Mouse (Mus musculus) forebrain, embryonic 16.5 days (tissue): ENCODE results near the gene Tmcc2. TPM values are rescaled to one million over a fixed set of nuclear protein-coding genes. Genes with fewer than 3 reads are reported as not detected.
"Not testable (repeated sequence)": the region's sequence is repeated elsewhere in the genome, so short reads cannot be mapped to it uniquely, and the experiment has no call there.

Experiments used
- ATAC-seq: fragments of 200-750 bp; cut with Nextera tagmentation; 2 replicates; pipeline ENCODE4 v1.8.0; 2017; ENCODE audit warnings: mild to moderate bottlenecking, moderate library complexity
- H3K27ac ChIP-seq: fragments of 300-500 bp; sonication (generic); 2 replicates; pipeline ENCODE4 v1.5.1; 2014; ENCODE audit warnings: low read length, control low read depth
- H3K27me3 ChIP-seq: fragments of 300-500 bp; sonication (generic); replicated peaks from 2 replicates; pipeline ENCODE4 v1.6.1; 2014; ENCODE audit warnings: low read length; ENCODE audit not compliant: control insufficient read depth, insufficient read depth
- H3K36me3 ChIP-seq: fragments of 300-500 bp; sonication (generic); 2 replicates; pipeline ENCODE4 v1.6.1; 2014; ENCODE audit not compliant: control insufficient read depth, insufficient read depth
- H3K4me1 ChIP-seq: fragments of 300-500 bp; sonication (generic); replicated peaks from 2 replicates; pipeline ENCODE4 v1.6.1; 2014; ENCODE audit warnings: low read length; ENCODE audit not compliant: control insufficient read depth, insufficient read depth
- H3K4me2 ChIP-seq: fragments of 300-500 bp; sonication (generic); 2 replicates; pipeline ENCODE4 v1.6.1; 2014; ENCODE audit warnings: mild to moderate bottlenecking, low read length, control low read depth
- H3K4me3 ChIP-seq: fragments of 300-500 bp; sonication (generic); replicated peaks from 2 replicates; pipeline ENCODE4 v1.5.1; 2014; ENCODE audit warnings: mild to moderate bottlenecking, low read length, control low read depth
- H3K9ac ChIP-seq: fragments of 300-500 bp; sonication (generic); replicated peaks from 2 replicates; pipeline ENCODE4 v1.6.1; 2014; ENCODE audit warnings: low read depth, low read length, control low read depth
- H3K9me3 ChIP-seq: fragments of 300-500 bp; sonication (generic); 2 replicates; pipeline ENCODE4 v1.6.1; 2016; ENCODE audit warnings: low read length; ENCODE audit not compliant: control insufficient read depth
- WGBS: fragments of 180-500 bp; shearing (Covaris S2); extraction: QIAGEN DNeasy Blood & Tissue Kit; methylation state at CpG from one replicate; pipeline ENCODE4 v1.1.7; 2014; 5-methylcytosine and 5-hydroxymethylcytosine counted together
- polyA plus RNA-seq: library from polyadenylated mRNA; unstranded; fragments of >200 nt; fragmentation: Nextera tagmentation; extraction: Ambion mirVana; gene quantifications from 2 replicates; pipeline ENCODE4 v1.2.1, GENCODE M21; 2015

Gene Tmcc2
- polyA plus RNA-seq, 1 experiment from 2014 or later, result 34.9 TPM

DNA sequence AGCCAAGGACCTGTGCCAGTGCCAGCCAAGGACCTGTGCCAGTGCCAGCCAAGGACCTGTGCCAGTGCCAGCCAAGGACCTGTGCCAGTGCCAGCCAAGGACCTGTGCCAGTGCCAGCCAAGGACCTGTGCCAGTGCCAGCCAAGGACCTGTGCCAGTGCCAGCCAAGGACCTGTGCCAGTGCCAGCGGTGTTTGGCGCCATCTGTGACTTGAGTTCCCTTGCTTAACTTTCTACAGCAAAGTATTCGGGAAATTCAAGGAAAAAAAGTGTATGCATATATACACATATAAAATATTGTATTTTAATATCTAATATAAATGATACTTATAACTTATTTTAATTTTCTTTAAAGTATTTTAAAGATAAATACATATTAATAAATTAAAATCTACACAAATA is 41.5 kb downstream of the Tmcc2 start:
- not testable (repeated sequence) for H3K27me3 ChIP-seq, H3K4me1 ChIP-seq, H3K36me3 ChIP-seq, ATAC-seq, H3K9ac ChIP-seq, H3K9me3 ChIP-seq, H3K4me3 ChIP-seq, H3K27ac ChIP-seq, H3K4me2 ChIP-seq
- WGBS, result 78% methylated on average over 3 of the region's 3 CpGs

DNA sequence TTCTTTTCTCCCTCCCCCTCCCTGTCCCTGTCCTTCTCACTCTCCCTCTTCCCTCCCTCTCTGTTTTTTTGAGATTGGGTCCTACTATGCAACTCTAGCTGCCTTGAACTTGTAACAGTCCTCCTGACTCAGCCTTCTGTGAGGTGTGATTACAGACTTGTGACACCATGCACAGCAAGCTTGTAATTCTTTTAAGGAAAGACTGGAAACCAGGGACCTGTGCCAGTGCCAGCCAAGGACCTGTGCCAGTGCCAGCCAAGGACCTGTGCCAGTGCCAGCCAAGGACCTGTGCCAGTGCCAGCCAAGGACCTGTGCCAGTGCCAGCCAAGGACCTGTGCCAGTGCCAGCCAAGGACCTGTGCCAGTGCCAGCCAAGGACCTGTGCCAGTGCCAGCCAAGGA is 42.0 kb downstream of the Tmcc2 start:
- not testable (repeated sequence) for ATAC-seq, H3K4me1 ChIP-seq, H3K4me3 ChIP-seq, H3K36me3 ChIP-seq, H3K27me3 ChIP-seq, H3K9me3 ChIP-seq, H3K27ac ChIP-seq, H3K9ac ChIP-seq, H3K4me2 ChIP-seq

DNA sequence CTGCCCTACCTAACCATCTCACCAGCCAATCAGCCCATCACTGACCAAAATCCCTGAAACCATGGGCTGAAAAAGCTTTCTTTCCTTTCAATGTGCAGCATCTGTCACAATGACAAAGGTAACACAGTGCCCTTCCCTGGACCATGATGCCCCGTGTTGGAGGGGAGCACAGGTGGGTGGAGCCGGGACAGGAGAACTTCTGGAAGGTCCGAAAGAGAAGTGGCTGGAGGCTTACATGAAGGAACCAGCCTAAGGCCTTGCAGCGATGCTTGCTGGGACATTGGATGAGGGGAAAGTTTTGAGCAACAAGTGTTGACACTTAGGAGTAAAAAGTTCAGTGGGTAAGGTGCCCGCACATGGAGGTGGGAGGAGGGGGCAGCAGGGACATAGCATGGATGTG is 42.7 kb downstream of the Tmcc2 start:
- no peaks in the 10 kb centered on the region for H3K9me3 ChIP-seq
- H3K4me1 ChIP-seq, result no peaks in the 10 kb centered on the region
- H3K4me2 ChIP-seq, result no peak overlapping the region
- WGBS, result 87% methylated on average over 5 of the region's 5 CpGs
- no peaks in the 10 kb centered on the region for H3K27me3 ChIP-seq
- H3K9ac ChIP-seq, result no peak overlapping the region
- H3K4me3 ChIP-seq, result no peak overlapping the region
- no peak for ATAC-seq
- H3K27ac ChIP-seq, result no peak overlapping the region
- H3K36me3 ChIP-seq, result no peaks in the 10 kb centered on the region

DNA sequence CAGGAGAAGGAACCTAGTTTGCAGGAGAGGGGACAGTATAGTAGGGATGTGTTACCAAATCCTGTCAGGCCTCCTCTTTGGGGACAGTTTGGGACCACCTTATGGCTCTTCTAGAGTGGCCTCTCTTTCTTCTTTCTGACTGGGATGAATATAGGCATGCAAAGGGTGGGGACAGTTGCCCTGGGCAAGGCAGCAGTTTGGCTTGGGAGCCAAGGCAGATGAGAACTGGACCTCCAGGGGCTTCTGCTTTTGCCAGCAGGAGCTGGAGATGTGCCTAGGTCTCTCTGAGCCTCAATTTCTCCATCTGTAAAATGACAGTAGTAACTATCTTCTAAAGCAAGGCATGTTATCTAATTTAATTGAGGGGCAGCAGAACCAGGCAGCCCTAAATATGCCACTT is 44.1 kb downstream of the Tmcc2 start:
- H3K27me3 ChIP-seq, result no peaks in the 10 kb centered on the region
- H3K4me3 ChIP-seq, result no peak overlapping the region
- no peak for ATAC-seq
- no peak overlapping the region for H3K27ac ChIP-seq
- H3K9me3 ChIP-seq, result no peaks in the 10 kb centered on the region
- no peak overlapping the region for H3K4me2 ChIP-seq
- H3K4me1 ChIP-seq, result no peaks in the 10 kb centered on the region
- H3K36me3 ChIP-seq, result no peaks in the 10 kb centered on the region
- no peak overlapping the region for H3K9ac ChIP-seq

DNA sequence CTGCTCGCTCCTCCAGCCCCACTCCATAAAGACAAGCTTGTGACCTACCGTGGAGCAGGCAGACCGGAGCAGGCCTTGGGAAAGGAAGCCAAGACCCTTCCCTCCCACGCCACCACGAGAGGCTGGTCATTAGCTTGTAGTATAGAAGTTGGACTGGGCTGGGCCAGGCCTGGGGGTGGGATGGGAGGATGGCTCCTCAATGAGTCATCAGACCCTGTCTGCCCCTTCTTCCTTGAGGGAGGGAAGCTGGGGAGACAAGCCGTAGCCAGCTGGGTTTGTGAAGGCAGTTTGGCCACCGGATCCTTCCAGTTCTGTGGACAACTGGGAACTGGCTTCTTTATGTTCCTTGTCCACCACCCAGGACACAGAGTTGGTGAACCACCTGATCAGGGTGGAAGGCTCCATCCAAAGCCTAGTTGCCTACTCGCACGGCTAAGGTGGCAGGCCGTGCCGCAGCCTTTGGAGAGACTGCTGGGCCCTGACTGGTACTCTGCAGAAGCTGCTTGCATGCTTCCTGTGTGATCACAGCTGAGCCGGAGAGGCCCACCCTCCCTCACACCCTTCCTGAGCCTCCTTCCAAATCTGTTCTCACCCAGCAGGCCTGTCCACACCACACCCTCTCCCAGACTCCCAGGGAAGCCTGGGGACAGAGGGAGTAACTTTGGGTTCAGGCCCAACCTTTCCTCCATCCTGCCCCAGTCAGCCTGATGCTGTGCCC is 44.8 kb downstream of the Tmcc2 start:
- WGBS, result 88% methylated on average over 12 of the region's 12 CpGs
- Histone ChIP-seq H3K9ac (no peak overlapping the region), H3K4me3 (no peak overlapping the region), H3K4me1 (no peaks in the 10 kb centered on the region), H3K36me3 (no peaks in the 10 kb centered on the region), H3K4me2 (no peak overlapping the region), H3K27ac (no peak overlapping the region), H3K27me3 (no peaks in the 10 kb centered on the region), H3K9me3 (no peaks in the 10 kb centered on the region)
- no peak for ATAC-seq

DNA sequence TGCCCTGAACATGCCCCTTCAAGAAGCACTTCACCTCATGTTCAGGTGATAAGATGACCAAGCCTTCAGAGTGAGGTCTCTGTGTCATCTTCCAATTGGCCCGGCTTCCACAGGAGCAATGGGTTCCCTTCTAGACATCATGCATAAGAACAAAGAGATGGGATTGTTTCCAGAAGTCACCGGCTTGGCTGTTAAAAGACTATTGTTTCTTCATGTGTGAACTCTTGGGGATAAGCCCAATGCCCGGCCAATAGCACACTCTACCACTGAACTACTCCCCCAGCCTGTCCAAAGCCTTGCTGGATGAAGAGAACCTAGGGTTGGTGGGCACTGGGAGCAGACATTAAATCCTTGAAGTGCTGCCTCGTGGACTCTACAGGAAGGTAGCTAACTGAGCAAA is 45.6 kb downstream of the Tmcc2 start:
- no peak overlapping the region for H3K27ac ChIP-seq
- H3K36me3 ChIP-seq, result no peaks in the 10 kb centered on the region
- no peak overlapping the region for H3K9ac ChIP-seq
- no peak overlapping the region for H3K4me2 ChIP-seq
- no peak for ATAC-seq
- no peaks in the 10 kb centered on the region for H3K9me3 ChIP-seq
- H3K4me1 ChIP-seq, result no peaks in the 10 kb centered on the region
- 73% methylated on average over 4 of the region's 4 CpGs for WGBS
- H3K4me3 ChIP-seq, result no peak overlapping the region
- H3K27me3 ChIP-seq, result no peaks in the 10 kb centered on the region

DNA sequence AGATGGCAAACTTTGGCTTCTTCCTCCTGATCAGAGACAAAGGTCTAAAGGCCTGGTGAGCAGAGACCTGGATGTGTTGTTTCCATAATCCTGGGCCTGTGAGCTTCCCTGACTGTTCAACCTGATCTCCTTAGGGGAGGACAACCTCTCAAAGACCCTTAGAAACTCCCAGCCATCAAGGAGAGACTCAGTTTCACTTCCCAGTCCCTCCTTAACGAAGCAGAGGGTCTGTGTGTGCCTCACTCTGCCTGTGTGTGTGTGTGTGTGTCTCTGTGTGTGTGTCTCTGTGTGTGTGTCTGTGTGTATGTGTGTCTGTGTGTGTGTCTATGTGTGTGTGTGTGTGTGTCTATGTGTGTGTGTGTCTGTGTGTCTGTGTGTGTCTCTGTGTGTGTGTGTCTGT is 47.4 kb downstream of the Tmcc2 start:
- Histone ChIP-seq H3K9me3 (no peaks in the 10 kb centered on the region), H3K36me3 (no peaks in the 10 kb centered on the region), H3K27me3 (no peaks in the 10 kb centered on the region), H3K4me1 (no peaks in the 10 kb centered on the region), H3K9ac (no peak overlapping the region), H3K27ac (no peak overlapping the region), H3K4me2 (no peak overlapping the region), H3K4me3 (no peak overlapping the region)
- WGBS, result 68% methylated on average over 1 of the region's 1 CpGs
- ATAC-seq, result no peak

DNA sequence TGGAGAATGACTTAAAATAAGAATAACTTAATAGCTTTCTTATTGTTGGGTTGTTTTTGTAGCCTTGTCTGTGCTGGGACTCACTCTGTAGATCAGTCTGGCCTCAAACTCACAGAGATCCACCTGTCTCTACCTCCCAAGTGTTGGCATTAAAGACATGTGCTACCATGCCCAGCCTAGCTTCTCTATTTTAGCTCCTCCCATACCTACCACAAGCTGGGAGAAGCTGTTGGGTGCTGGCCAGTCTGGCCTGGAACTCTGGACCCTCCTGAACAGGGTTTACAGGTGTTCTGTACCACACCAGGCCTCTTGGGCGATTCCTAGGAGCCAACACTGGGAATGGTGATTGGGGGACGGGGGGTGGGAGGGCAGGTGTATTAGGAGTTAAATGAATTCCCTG is 47.9 kb downstream of the Tmcc2 start:
- H3K4me1 ChIP-seq, result no peaks in the 10 kb centered on the region
- no peak overlapping the region for H3K4me2 ChIP-seq
- no peak overlapping the region for H3K9ac ChIP-seq
- H3K27ac ChIP-seq, result no peak overlapping the region
- no peaks in the 10 kb centered on the region for H3K9me3 ChIP-seq
- H3K4me3 ChIP-seq, result no peak overlapping the region
- no peak for ATAC-seq
- no peaks in the 10 kb centered on the region for H3K27me3 ChIP-seq
- no peaks in the 10 kb centered on the region for H3K36me3 ChIP-seq
- WGBS, result 93% methylated on average over 2 of the region's 2 CpGs

DNA sequence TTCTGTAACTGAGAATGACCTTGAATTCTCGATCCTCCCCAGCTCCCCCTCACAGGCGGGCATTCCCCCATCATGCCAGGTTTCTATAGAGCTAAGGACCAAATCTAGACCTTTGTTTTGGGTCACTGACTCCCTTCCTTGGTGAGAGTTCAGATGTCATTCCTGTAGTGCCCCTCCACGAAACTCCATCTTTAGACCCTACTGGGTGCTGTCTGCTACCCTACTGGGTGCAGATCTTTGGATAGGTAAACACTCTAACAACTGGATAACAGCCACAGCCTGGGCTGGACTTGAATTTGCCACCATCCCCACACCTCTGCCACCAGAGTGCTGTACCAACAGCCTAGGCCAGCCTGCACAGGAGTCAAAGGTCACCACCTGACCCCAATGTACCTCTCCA is 48.6 kb downstream of the Tmcc2 start:
- no peak overlapping the region for H3K4me2 ChIP-seq
- no peaks in the 10 kb centered on the region for H3K27me3 ChIP-seq
- H3K9ac ChIP-seq, result no peak overlapping the region
- H3K27ac ChIP-seq, result no peak overlapping the region
- no peaks in the 10 kb centered on the region for H3K9me3 ChIP-seq
- H3K4me1 ChIP-seq, result no peaks in the 10 kb centered on the region
- WGBS, result 76% methylated on average over 3 of the region's 3 CpGs
- H3K4me3 ChIP-seq, result no peak overlapping the region
- no peak for ATAC-seq
- H3K36me3 ChIP-seq, result no peaks in the 10 kb centered on the region
